Mouse (Mus musculus) cerebellum, adult 2 months (tissue): ENCODE measurements around the gene Fitm1.

Experiments
- CTCF ChIP-seq: fragments of 200-500 bp; IDR thresholded peaks from 2 replicates; pipeline ENCODE4 v1.5.1; 2011; ENCODE audit warnings: low read depth, mild to moderate bottlenecking, control low read depth, low read length, moderate library complexity, borderline replicate concordance; ENCODE audit not compliant: insufficient read depth
- POLR2A ChIP-seq: fragments of 200-500 bp; IDR thresholded peaks from 2 replicates; pipeline ENCODE4 v1.6.1; 2011; ENCODE audit warnings: low read length, control low read depth, borderline replicate concordance; ENCODE audit not compliant: insufficient read depth

DNA sequence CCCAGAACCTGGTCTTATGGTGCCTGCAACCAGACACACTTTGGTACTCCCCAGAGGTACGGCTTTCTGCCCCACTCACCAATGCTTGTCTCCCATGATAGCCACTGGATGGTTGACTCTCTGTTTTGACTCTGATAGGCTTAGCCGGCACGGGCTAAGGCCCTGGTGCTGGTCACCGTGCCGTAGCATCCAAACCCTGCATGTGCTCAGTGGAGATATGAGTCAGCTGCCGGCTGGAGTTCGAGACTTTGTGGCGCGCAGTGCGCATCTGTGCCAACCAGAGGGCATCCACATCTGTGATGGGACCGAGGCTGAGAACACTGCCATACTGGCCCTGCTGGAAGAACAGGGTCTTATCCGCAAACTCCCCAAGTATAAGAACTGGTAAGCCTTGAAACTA is 33.1 kb upstream of the Fitm1 start:
- TF ChIP-seq POLR2A, result no peak
- TF ChIP-seq CTCF, result no peak
